Comparison of ENCODE assay signal across 8 mouse cellular contexts in genomic region chr7:27542392-27543033, GRCm38 (mm10). TPM values are rescaled to one million over a fixed set of nuclear protein-coding genes. Genes with fewer than 3 reads are reported as not detected.
A peak's percentile ranks its signal among the peaks of the same experiment; 100 is the strongest.
DNase-seq lines count a peak whose midpoint lies in the region; ATAC-seq lines count a peak whose summit lies in the region.

No protein-coding gene starts in this region.

- peaks cover 31% of the 10 kb centered on the region for H3K36me3 ChIP-seq in hindbrain, embryonic 15.5 days

- H3K27me3 ChIP-seq in hindbrain, embryonic 15.5 days, result no peaks in the 10 kb centered on the region

- H3K4me3 ChIP-seq in hindbrain, embryonic 15.5 days, result peak overlapping the region; percentile 75

- 2% methylated on average over 30 of the region's 30 CpGs for WGBS in hindbrain, embryonic 15.5 days

- H3K4me1 ChIP-seq in hindbrain, embryonic 15.5 days (replicated peaks), result peaks cover 21% of the 10 kb centered on the region

- H3K27ac ChIP-seq in hindbrain, embryonic 15.5 days (replicated peaks), result peak overlapping the region; percentile 70

- H3K4me2 ChIP-seq in hindbrain, embryonic 15.5 days, result peak overlapping the region; percentile 72

- peak; percentile 95 for ATAC-seq in hindbrain, embryonic 15.5 days (ENCODE audit: low FRiP score, low read depth)

- H3K9ac ChIP-seq in hindbrain, embryonic 15.5 days, result peak overlapping the region; percentile 80

- DNase-seq in WW6 (ENCODE audit: low read depth, low spot score), result peak; percentile 50
- DNase-seq in cerebellum, postnatal 36 days, result peak; percentile 76 to 84
- DNase-seq in frontal cortex, postnatal 36 days (ENCODE audit: low spot score in 2 of 2), result peak; percentile 93
- peak; percentile 81 for DNase-seq in left cerebral cortex, adult 11 months (ENCODE audit: low spot score)
- peak; percentile 89 for DNase-seq in lung, postnatal 36 days
- peak; percentile 55 for DNase-seq in retina, postnatal 7 days (ENCODE audit: low read depth, low spot score)
- peak; percentile 62 to 87 for DNase-seq in urinary bladder, adult 18-20 months (ENCODE audit: low spot score in 2 of 2)

- no peaks in the 10 kb centered on the region for H3K9me3 ChIP-seq in hindbrain, embryonic 15.5 days

RNA-seq across cellular contexts. Expression of gene Pld3, which starts 10.5 kb away (rescaled TPM):
- 189 TPM in 2 replicates for polyA plus RNA-seq in hindbrain, embryonic 15.5 days (2015; fragmentation: Nextera tagmentation; extraction: Ambion mirVana)

RNA-seq across cellular contexts. Expression of gene 2310022A10Rik, which starts 10.5 kb away (rescaled TPM):
- polyA plus RNA-seq in hindbrain, embryonic 15.5 days (2015; fragmentation: Nextera tagmentation; extraction: Ambion mirVana), result 32.0 and 36.6 TPM in 2 replicates

RNA-seq across cellular contexts. Expression of gene Hipk4, which starts 19.4 kb away (rescaled TPM):
- 0.82 and 1.0 TPM in 2 replicates for polyA plus RNA-seq in hindbrain, embryonic 15.5 days (2015; fragmentation: Nextera tagmentation; extraction: Ambion mirVana)

RNA-seq across cellular contexts. Expression of gene Prx, which starts 43.4 kb away (rescaled TPM):
- 1.8 and 1.9 TPM in 2 replicates for polyA plus RNA-seq in hindbrain, embryonic 15.5 days (2015; fragmentation: Nextera tagmentation; extraction: Ambion mirVana)

RNA-seq across cellular contexts. Expression of gene Akt2, which starts 48.8 kb away (rescaled TPM):
- 66.3 and 74.2 TPM in 2 replicates for polyA plus RNA-seq in hindbrain, embryonic 15.5 days (2015; fragmentation: Nextera tagmentation; extraction: Ambion mirVana)

Comparison
In these comparisons a context has a peak if more than half of its experiments do, and no peak if none do; other contexts are left out.
1. Peak in every context shown above with its lines: DNase-seq, ATAC-seq, H3K4me3 ChIP-seq and H3K27ac ChIP-seq.